Mouse (Mus musculus) B cell, adult 62 days (primary cell): Measurements from ENCODE around the gene Helq. TPM values are rescaled to one million over a fixed set of nuclear protein-coding genes. Genes with fewer than 3 reads are reported as not detected.

Experiments used
- total RNA-seq: library from RNA; stranded (reverse); gene quantifications from 4 replicates; pipeline ENCODE4 v1.2.4, GENCODE M21; 2023

Gene Helq
- 23.7 to 35.2 TPM (median 28.5 TPM) in 4 replicates for total RNA-seq

DNA sequence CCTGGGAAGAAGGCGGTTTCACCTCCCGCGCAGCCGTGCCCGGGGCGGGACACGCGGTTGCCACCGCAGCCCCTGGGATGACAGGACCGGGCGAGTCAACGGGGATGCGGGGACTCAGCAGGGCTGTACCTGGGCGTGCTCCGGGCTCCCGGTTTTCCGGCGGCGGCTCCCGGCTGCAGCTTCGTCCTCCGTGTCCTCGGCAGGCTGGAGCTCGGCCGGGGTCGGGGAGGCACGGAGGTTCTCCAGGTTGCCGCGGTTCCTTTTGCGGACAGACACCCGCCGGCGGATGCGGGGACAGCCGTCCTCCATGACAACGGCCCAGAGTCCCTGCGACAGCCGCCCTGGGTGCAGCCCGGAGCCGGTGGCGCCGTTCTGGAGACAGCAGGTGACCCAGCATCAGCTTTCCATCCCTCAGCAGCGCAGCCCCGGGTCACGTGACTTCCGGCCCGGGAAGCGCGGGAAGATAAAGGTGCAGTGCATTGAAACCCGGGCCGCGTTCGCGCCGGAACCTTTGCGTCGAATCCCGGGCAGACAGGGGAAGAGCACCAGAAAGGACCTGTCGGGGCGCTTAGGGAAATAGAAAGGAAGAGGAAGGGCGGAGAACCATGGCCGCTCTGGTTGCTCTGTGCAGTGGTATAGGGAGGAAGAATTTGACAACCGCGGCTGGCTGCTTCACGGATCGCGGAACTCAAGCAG lies at the start of gene Helq, which contains the start of gene Mrps18c:
Helq (minus strand) TSS at position 434 of the 696 bp plus-strand sequence.
Mrps18c (plus strand) TSS at position 463 of the 696 bp plus-strand sequence.

DNA sequence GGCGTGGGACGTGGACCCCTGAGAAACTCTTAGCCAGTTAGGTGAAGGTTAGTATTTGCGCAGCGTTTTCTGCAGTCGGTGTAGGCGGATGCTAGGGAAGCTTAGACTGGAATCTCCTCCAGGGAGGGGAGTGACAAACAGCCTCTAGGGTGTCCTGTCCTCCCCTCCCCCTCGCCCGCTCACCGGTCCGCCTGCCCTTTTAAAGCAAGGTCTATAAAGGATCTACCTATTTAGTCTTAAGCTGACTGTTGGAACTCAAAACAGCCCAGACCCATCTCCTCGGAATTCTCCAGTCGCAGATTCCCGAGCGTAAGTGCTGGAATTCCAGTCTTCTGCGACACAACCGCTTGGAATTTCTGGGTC lies 47.1 kb upstream of the Helq start, which contains the start of gene Gpat3:
Gpat3 (plus strand) TSS at position 229 of the 363 bp plus-strand sequence.

DNA sequence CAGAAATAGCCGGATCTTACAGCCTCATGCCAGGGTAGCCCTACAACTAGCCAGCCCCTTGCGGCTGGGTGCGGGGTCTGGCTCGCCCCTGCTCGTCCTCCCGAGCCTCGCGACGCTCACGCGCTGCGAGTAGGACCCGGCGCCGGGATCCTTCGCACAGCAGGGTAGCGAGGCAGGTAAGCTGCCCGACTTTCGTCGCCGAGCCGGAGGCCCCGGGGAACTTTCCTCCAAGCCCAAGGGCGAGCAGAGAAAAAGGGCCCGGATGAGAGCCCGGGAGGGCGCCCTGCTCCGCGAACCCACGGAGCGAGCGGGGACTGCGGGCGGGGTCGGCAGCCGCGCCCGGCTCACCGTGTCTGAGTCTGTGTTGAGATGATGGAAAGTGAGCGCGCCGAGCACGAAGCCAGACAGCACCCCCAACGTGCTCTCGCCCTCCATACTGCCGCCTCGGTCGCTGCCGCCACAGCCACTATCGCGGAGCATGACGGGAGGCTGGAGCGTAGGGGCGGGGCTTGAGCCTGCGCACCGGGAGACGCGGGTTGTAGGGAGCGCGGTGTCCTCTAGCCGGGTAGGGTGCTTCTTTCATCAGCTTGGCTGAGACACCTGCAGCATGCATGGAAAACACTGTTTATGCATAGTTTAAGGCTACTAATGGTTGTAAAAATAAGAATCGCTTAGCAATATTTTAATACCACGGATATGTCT lies 22.2 kb upstream of the Helq start, which contains the start of gene Abraxas1:
Abraxas1 (minus strand) TSS at position 483 of the 702 bp plus-strand sequence.

DNA sequence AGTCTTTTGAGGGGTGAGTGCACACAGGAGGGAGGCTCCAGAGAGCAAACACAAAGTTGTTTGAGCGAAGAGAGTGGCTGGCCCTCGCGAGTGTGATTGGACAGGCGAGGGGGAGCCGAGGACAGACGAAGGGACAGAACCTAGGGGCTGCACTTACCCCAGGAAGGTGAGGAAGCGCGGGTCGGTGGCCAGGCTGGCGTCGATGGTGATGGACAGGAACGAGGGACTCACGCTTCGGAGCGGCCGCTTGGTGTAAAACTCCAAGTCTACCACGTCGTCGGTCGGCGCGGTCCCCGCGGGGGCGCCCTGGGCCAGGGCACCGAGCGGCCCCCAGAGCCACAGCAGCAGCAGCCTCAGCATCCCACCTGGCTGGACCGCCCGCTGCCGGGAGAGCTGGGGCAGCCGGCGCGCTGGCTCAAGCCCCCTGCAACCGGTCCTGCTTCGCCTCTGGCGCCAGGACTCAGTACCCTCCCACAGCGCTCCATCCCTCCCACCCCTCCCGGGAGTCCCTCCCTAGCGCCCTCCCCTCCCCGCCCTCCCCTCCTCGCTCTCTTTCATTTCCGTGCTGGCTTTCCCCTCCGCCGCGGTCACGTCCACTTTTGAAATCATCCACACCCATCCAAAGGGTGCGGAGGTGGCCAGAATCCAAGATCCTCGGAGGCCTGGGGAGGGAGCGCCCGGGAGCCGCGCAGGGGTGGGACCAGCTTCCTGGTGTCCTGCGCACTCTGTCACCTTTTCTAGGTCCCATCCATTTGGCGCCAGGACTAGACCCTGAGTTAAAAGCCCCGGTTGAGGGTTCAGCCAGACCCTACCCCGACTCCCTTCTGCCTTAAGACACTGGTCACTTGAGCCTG lies 78.9 kb downstream of the Helq start, which contains the start of gene Hpse:
Hpse (minus strand) TSS at position 482 of the 854 bp plus-strand sequence.

Other genes starting within 250 kb of the Helq start
- gene Plac8, start 226.4 kb downstream of the Helq start, total RNA-seq, result 376 to 429 TPM (median 403 TPM) in 4 replicates
- 53.3 to 59.4 TPM (median 56.1 TPM) in 4 replicates for gene Coq2, start 123.5 kb downstream of the Helq start, total RNA-seq
- 12.0 to 14.7 TPM (median 14.0 TPM) in 4 replicates for gene Hpse, start 78.9 kb downstream of the Helq start, total RNA-seq
- gene Mrps18c, start within 50 bp of the Helq start, total RNA-seq, result 41.5 to 54.6 TPM (median 48.2 TPM) in 4 replicates
- 12.2 to 22.1 TPM (median 14.8 TPM) in 4 replicates for gene Abraxas1, start 22.4 kb upstream of the Helq start, total RNA-seq
- gene Gpat3, start 47.1 kb upstream of the Helq start, total RNA-seq, result 9.4 to 10.3 TPM (median 9.7 TPM) in 4 replicates